Comparison of ENCODE assay signal across 9 mouse cellular contexts in the genomic region with DNA sequence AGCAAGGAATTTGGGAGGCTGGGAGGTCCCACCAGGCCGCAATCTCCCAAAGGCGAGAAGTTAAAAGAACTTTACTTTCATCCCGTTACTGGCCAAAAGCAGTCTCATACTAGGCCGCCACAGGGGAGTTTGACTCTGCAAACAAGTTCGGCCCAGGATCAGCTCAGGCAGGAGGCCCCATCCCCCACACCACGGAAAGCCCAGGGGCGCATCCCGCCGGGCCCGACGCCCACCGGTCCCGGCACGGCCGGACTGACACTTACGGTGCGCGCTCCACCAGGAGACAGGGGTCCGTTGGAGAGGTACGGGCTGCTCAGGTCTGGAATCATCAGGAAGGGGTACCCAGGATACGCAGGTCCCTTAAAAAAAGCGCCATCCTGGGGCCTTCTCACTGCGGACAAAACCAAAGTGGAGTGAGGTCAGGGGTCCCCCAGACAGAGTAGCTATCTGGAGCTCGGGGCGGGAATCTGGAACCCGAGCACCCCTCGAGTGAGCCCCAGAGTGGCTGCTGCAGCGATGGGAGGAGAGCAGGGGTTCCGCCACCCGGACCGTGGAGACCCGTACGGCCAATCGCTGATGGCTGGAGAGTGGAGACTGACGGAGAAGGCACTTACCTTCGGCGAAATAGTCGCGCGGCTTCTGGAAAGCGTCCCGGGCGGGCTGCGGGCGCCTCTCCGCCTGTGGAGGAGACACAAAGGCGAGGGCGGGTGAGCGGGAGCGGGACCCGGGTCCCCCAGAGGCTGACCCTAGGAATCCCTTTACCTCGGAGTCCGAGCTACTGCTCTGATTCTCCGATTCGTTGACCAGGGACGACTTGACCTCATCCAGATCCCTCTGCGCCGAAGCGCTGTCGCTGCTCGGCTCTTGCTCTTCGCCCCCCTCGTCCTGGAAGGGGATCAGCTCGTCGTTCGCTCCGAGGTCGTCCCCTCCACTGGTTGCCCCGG. TPM values are rescaled to one million over a fixed set of nuclear protein-coding genes. Genes with fewer than 3 reads are reported as not detected.
DNase-seq lines count a peak whose midpoint lies in the region; ATAC-seq and TF ChIP-seq lines count a peak whose summit lies in the region.
"Had no signal": no experiment of that assay in that cellular context is flagged by ENCODE, and none has a peak within 500 bp of the region (broad histone marks: within the 10 kb centered on the region; RNA-seq: fewer than 3 reads in every experiment).

No protein-coding gene starts in this region.

- WGBS in cerebellum, adult 2 months, result 2% methylated on average over 69 of the region's 69 CpGs
- under 1% methylated on average over 67 of the region's 69 CpGs for WGBS in hindbrain, embryonic 13.5 days
- WGBS in midbrain, postnatal 0 days, result under 1% methylated on average over 59 of the region's 69 CpGs

- peak; percentile 52 for ATAC-seq in hindbrain, embryonic 13.5 days (ENCODE audit: low FRiP score)
- peak; percentile 31; the same call in 1 of the 2 replicates for ATAC-seq in midbrain, postnatal 0 days (ENCODE audit: low FRiP score)

- peak; percentile 10 to 26 for DNase-seq in layer of hippocampus, postnatal 14 days (ENCODE audit: low spot score in 2 of 2)
- DNase-seq in layer of hippocampus, adult 8-10 months (ENCODE audit: low spot score in 2 of 2), result no peak
- peak; percentile 12 to 31 for DNase-seq in cerebellum, adult 2 months
- DNase-seq in gastrocnemius, adult 18-20 months (ENCODE audit: low spot score), result peak; percentile 42
- DNase-seq in liver, result peak; percentile 30
- DNase-seq in midbrain, postnatal 0 days (ENCODE audit: low spot score), result peak; percentile 27
- peak; percentile 72 for DNase-seq in testis, postnatal 10 days (ENCODE audit: low spot score)

- H3K4me2 ChIP-seq in hindbrain, embryonic 13.5 days, result peak overlapping the region; percentile 98
- peak overlapping the region; percentile 91 for H3K4me2 ChIP-seq in midbrain, postnatal 0 days (ENCODE audit: low read depth, low read length, poor library complexity, severe bottlenecking)

- TF ChIP-seq POLR2A in cerebellum, adult 2 months (IDR thresholded peaks at IDR 0.05; ENCODE audit: borderline replicate concordance, insufficient read depth, low read length), result no peak

- H3K9ac ChIP-seq in hindbrain, embryonic 13.5 days, result peak overlapping the region; percentile 79
- H3K9ac ChIP-seq in midbrain, postnatal 0 days (replicated peaks; ENCODE audit: low read length, poor library complexity, severe bottlenecking), result peak overlapping the region; percentile 20

- no peaks in the 10 kb centered on the region for H3K4me1 ChIP-seq in cerebellum, adult 2 months (ENCODE audit: control insufficient read depth, insufficient read depth, low read length)
- peaks cover 27% of the 10 kb centered on the region for H3K4me1 ChIP-seq in hindbrain, embryonic 13.5 days (replicated peaks)
- H3K4me1 ChIP-seq in midbrain, postnatal 0 days (ENCODE audit: insufficient read depth, low read length), result no peaks in the 10 kb centered on the region

- H3K9me3 ChIP-seq in hindbrain, embryonic 13.5 days, result no peaks in the 10 kb centered on the region
- H3K9me3 ChIP-seq in midbrain, postnatal 0 days (ENCODE audit: low read length), result no peaks in the 10 kb centered on the region

- H3K27me3 ChIP-seq in cerebellum, adult 2 months (ENCODE audit: control insufficient read depth, insufficient read depth, low read length), result no peaks in the 10 kb centered on the region; the same call in 1 of the 2 replicates
- peaks cover 39% of the 10 kb centered on the region for H3K27me3 ChIP-seq in hindbrain, embryonic 13.5 days
- peaks cover 11% of the 10 kb centered on the region; the same call in 1 of the 2 replicates for H3K27me3 ChIP-seq in midbrain, postnatal 0 days (ENCODE audit: insufficient read depth, low read length)

- peak overlapping the region; percentile 51 for H3K4me3 ChIP-seq in cerebellum, adult 2 months (replicated peaks; ENCODE audit: insufficient read depth, low read depth, low read length)
- H3K4me3 ChIP-seq in hindbrain, embryonic 13.5 days, result peak overlapping the region; percentile 67
- peak overlapping the region; percentile 59 for H3K4me3 ChIP-seq in midbrain, postnatal 0 days (ENCODE audit: low read depth, low read length)

- no peak overlapping the region for H3K27ac ChIP-seq in cerebellum, adult 2 months (ENCODE audit: insufficient read depth, low read length)
- H3K27ac ChIP-seq in hindbrain, embryonic 13.5 days, result peak overlapping the region; percentile 69
- H3K27ac ChIP-seq in midbrain, postnatal 0 days (ENCODE audit: low read depth, low read length), result peak overlapping the region; percentile 19

- no peaks in the 10 kb centered on the region for H3K36me3 ChIP-seq in hindbrain, embryonic 13.5 days
- H3K36me3 ChIP-seq in midbrain, postnatal 0 days (ENCODE audit: insufficient read depth, low read length), result no peaks in the 10 kb centered on the region
- H3K36me3 ChIP-seq: G1E had no signal

- no peak for TF ChIP-seq CTCF in cerebellum, adult 2 months (IDR thresholded peaks at IDR 0.05; ENCODE audit: borderline replicate concordance, insufficient read depth, low read depth, low read length)
- TF ChIP-seq CTCF in midbrain, postnatal 0 days (IDR thresholded peaks at IDR 0.05), result no peak

RNA-seq across cellular contexts. Expression of a gene that starts 0.8 kb away (rescaled TPM):
- 1 to 10 TPM; 4.6 to 5.2 TPM for total RNA-seq in layer of hippocampus, postnatal 14 days (2021)
- total RNA-seq in layer of hippocampus, adult 8-10 months (2022), result 1 to 10 TPM; 1.7 to 4.4 (median 3.8) TPM
- 5.5 and 6.2 TPM in 2 replicates for polyA plus RNA-seq in cerebellum, adult 2 months (2012; rRNA removed)
- 1 to 10 TPM; 4.3 to 5.3 TPM for total RNA-seq in gastrocnemius, adult 18-20 months (2021)
- 7.4 and 8.0 TPM in 2 replicates for polyA plus RNA-seq in hindbrain, embryonic 13.5 days (2015; fragmentation: Nextera tagmentation; extraction: Ambion mirVana)
- total RNA-seq in midbrain, postnatal 0 days (2014; rRNA removed), result 0.80 and 3.1 TPM in 2 replicates
- polyA plus RNA-seq in midbrain, postnatal 0 days (2015; fragmentation: Nextera tagmentation; extraction: Ambion mirVana), result 5.8 and 6.0 TPM in 2 replicates
- polyA plus RNA-seq: G1E had no signal

Comparison
In these comparisons a context has a peak if more than half of its experiments do, and no peak if none do; other contexts are left out.
1. DNase-seq: peak in layer of hippocampus, postnatal 14 days (2 of 2), cerebellum, adult 2 months (2 of 2), gastrocnemius, adult 18-20 months (single experiment), liver (single experiment), midbrain, postnatal 0 days (single experiment) and testis, postnatal 10 days (single experiment); none in layer of hippocampus, adult 8-10 months (0 of 2).
2. Peak in every context shown above with its lines, with median percentiles within 50 percentile points of each other: H3K4me3 ChIP-seq.